Mouse (Mus musculus) left cerebral cortex, postnatal 10 days (tissue): ENCODE measurements at regions not wholly inside any gene's neighbourhood (a gene's known extent, or its start where the extent isn't known, plus 50 kb on each side); places are given as distances from the start of the nearest gene placed in this dataset.

Experiments used
- DNase-seq, 2 experiments: peaks; one replicate each; pipeline ENCODE4 v3.0.0; 2021 to 2022; ENCODE audit warnings: low spot score in 2 of 2, mixed read lengths in 1 of 2; ENCODE audit errors: extremely low spot score in 1 of 2
- intact Hi-C: fragments of 180-260 bp; cut with DNase I; formaldehyde crosslinking; loops from one replicate; pipeline ENCODE4 v1.15.1; 2025

- intact Hi-C loops = no loop called here
These were observed 58.8 kb upstream of the Fut8 start for GRCm38 (mm10) chr12:77179138-77179537.

GRCm38 (mm10) chr12:77177811-77178578 lies 59.9 kb upstream of the Fut8 start:
- intact Hi-C loops = no loop called here
- DNase-seq = no peak

More at GRCm38 (mm10) chr12:77179138-77179537, 58.8 kb upstream of the Fut8 start:
- DNase-seq = no peak

GRCm38 (mm10) chr12:77177303-77177702 lies 60.6 kb upstream of the Fut8 start:
- no peak for DNase-seq
- intact Hi-C loops = no loop called here

- no peak for DNase-seq
These were observed 63.9 kb upstream of the Fut8 start for GRCm38 (mm10) chr12:77174032-77174431.

GRCm38 (mm10) chr12:77172540-77172939 lies 65.4 kb upstream of the Fut8 start:
- intact Hi-C loops = no loop called here

More at GRCm38 (mm10) chr12:77174032-77174431, 63.9 kb upstream of the Fut8 start:
- intact Hi-C loops = no loop called here

GRCm38 (mm10) chr12:77170257-77170656 lies 67.7 kb upstream of the Fut8 start:
- DNase-seq = no peak
- intact Hi-C loops = no loop called here

More at GRCm38 (mm10) chr12:77172540-77172939, 65.4 kb upstream of the Fut8 start:
- DNase-seq = no peak

GRCm38 (mm10) chr12:77168367-77168766 lies 69.6 kb upstream of the Fut8 start:
- no peak for DNase-seq
- intact Hi-C loops = no loop called here

- intact Hi-C loops = no loop called here
- no peak for DNase-seq
These were observed 81.2 kb upstream of the Fut8 start for GRCm38 (mm10) chr12:77156698-77157097.

GRCm38 (mm10) chr12:77155626-77156025 lies 82.3 kb upstream of the Fut8 start:
- intact Hi-C loops = no loop called here
- DNase-seq = no peak

- intact Hi-C loops = no loop called here
- no peak for DNase-seq
These were observed 86.5 kb upstream of the Fut8 start for GRCm38 (mm10) chr12:77151471-77151870.

- DNase-seq = no peak
- intact Hi-C loops = no loop called here
These were observed 88.1 kb upstream of the Fut8 start for GRCm38 (mm10) chr12:77149835-77150234.

GRCm38 (mm10) chr12:77148146-77148545 lies 89.8 kb upstream of the Fut8 start:
- no peak for DNase-seq

GRCm38 (mm10) chr12:77143958-77144357 lies 94.0 kb upstream of the Fut8 start:
- no peak for DNase-seq
- intact Hi-C loops = no loop called here

More at GRCm38 (mm10) chr12:77148146-77148545, 89.8 kb upstream of the Fut8 start:
- intact Hi-C loops = no loop called here

GRCm38 (mm10) chr12:77143521-77143920 lies 94.4 kb upstream of the Fut8 start:
- DNase-seq = no peak
- intact Hi-C loops = no loop called here

GRCm38 (mm10) chr12:77143105-77143504 lies 94.8 kb upstream of the Fut8 start:
- DNase-seq = no peak
- intact Hi-C loops = no loop called here

- intact Hi-C loops = no loop called here
- no peak for DNase-seq
These were observed 95.7 kb upstream of the Fut8 start for GRCm38 (mm10) chr12:77142224-77142623.

- no peak for DNase-seq
- intact Hi-C loops = no loop called here
These were observed 96.4 kb upstream of the Fut8 start for GRCm38 (mm10) chr12:77141260-77142201.

GRCm38 (mm10) chr12:77140656-77141055 lies 97.3 kb upstream of the Fut8 start:
- intact Hi-C loops = no loop called here
- DNase-seq = no peak

GRCm38 (mm10) chr12:77140141-77140540 lies 97.8 kb upstream of the Fut8 start:
- no peak for DNase-seq
- intact Hi-C loops = no loop called here

- DNase-seq = no peak
- intact Hi-C loops = no loop called here
These were observed 98.2 kb upstream of the Fut8 start for GRCm38 (mm10) chr12:77139718-77140117.
